Mouse (Mus musculus): Measurements from ENCODE around the gene Hist1h2ai.
A peak's percentile ranks its signal among the peaks of the same experiment; 100 is the strongest.

GRCm38 (mm10) chr13:21749387-21750158 lies 33.4 kb downstream of the Hist1h2ai start:
- no peak for TF ChIP-seq UBTF (IDR thresholded peaks at IDR 0.05; ENCODE audit: low read depth, low read length)
- no peak for TF ChIP-seq CTCF (conservative IDR thresholded peaks at IDR 0.05 in 1 of 2, IDR thresholded peaks at IDR 0.05 in 1 of 2; ENCODE audit: low read depth in 2 of 2, low read length in 2 of 2)
- TF ChIP-seq ZKSCAN1 (IDR thresholded peaks at IDR 0.05; ENCODE audit: borderline replicate concordance, low read depth, low read length): no peak
- TF ChIP-seq POLR2A (IDR thresholded peaks at IDR 0.05; ENCODE audit: low read depth, low read length): peak; percentile 91
- 0 out of 2 replicates have a peak, but pooled peaks have one; percentile 8 for TF ChIP-seq HCFC1 (IDR thresholded peaks at IDR 0.05; ENCODE audit: low read depth, low read length)
- TF ChIP-seq EP300 (IDR thresholded peaks at IDR 0.05; ENCODE audit: low read length): no peak
- TF ChIP-seq NRF1 (IDR thresholded peaks at IDR 0.05; ENCODE audit: low read depth, low read length): no peak
- no peak; the same call in 1 of the 2 replicates for TF ChIP-seq SIN3A (IDR thresholded peaks at IDR 0.05; ENCODE audit: low read length)
- TF ChIP-seq BHLHE40 (IDR thresholded peaks at IDR 0.05; ENCODE audit: low read depth, low read length): no peak
- TF ChIP-seq POLR2AphosphoS2 (IDR thresholded peaks at IDR 0.05; ENCODE audit: low read depth, low read length): peak; percentile 99
- no peak for TF ChIP-seq MEF2A (IDR thresholded peaks at IDR 0.05; ENCODE audit: borderline replicate concordance, low read depth, low read length)
- no peak for TF ChIP-seq MAX (IDR thresholded peaks at IDR 0.05; ENCODE audit: low read length)
- no peak for TF ChIP-seq CHD2 (IDR thresholded peaks at IDR 0.05; ENCODE audit: low read length)

Data from CH12.LX (cell line).